Mouse (Mus musculus): ENCODE data around the gene Slu7. TPM values are rescaled to one million over a fixed set of nuclear protein-coding genes. Genes with fewer than 3 reads are reported as not detected.

Gene Slu7
- 100 to 1,000 TPM in 1 of 2 experiments, 10 to 100 TPM in 1; 93.9 to 106 TPM for total RNA-seq (2023)

GRCm38 (mm10) chr11:43433254-43434023, at the start of gene Slu7:
Gene Slu7, plus strand, starts transcription at chr11:43433744.

GRCm38 (mm10) chr11:43425824-43426413, 7.6 kb upstream of the Slu7 start, which contains the start of gene Pttg1:
Gene Pttg1, minus strand, starts transcription at chr11:43426251.

GRCm38 (mm10) chr11:43474225-43474774, 40.8 kb downstream of the Slu7 start, which contains the start of gene C1qtnf2:
Gene C1qtnf2, plus strand, starts transcription at chr11:43474276.

Other genes with a start within 250 kb of the Slu7 start
- 10 to 100 TPM; 42.7 to 42.8 TPM for gene Pttg1, start 7.5 kb upstream of the Slu7 start, total RNA-seq (2023)
- gene C1qtnf2, start 40.5 kb downstream of the Slu7 start, total RNA-seq (2023), result not detected
- gene Ccnjl, start 95.0 kb downstream of the Slu7 start, total RNA-seq (2023), result 1 to 10 TPM; 1.2 to 1.4 TPM
- under 1 TPM in 1 of 2 experiments, not detected in 1; 0.35 TPM for gene 4933415A04Rik, start 153.3 kb downstream of the Slu7 start, total RNA-seq (2023)
- gene Fabp6, start 167.8 kb downstream of the Slu7 start, total RNA-seq (2023), result not detected
- 10 to 100 TPM; 72.2 to 82.6 TPM for gene Pwwp2a, start 248.3 kb downstream of the Slu7 start, total RNA-seq (2023)